Mouse (Mus musculus) embryonic fibroblast, embryonic 13.5 days (primary cell): ENCODE results near the gene Gm20388. TPM values are rescaled to one million over a fixed set of nuclear protein-coding genes. Genes with fewer than 3 reads are reported as not detected.

Experiments
- H3K27ac ChIP-seq: 2 replicates; pipeline ENCODE4 v1.5.1; 2012; ENCODE audit warnings: low read length, control low read depth, inconsistent platforms; ENCODE audit not compliant: insufficient read depth
- H3K4me1 ChIP-seq: 2 replicates; pipeline ENCODE4 v1.6.1; 2011; ENCODE audit warnings: low read length; ENCODE audit not compliant: control insufficient read depth, insufficient read depth
- H3K4me3 ChIP-seq: 2 replicates; pipeline ENCODE4 v1.5.1; 2011; ENCODE audit warnings: mild to moderate bottlenecking, control low read depth, low read length; ENCODE audit not compliant: insufficient read depth
- CTCF ChIP-seq: IDR thresholded peaks from 2 replicates; pipeline ENCODE4 v1.5.1; 2011; ENCODE audit warnings: mild to moderate bottlenecking, control low read depth, low read length, moderate library complexity, borderline replicate concordance; ENCODE audit not compliant: insufficient read depth
- POLR2A ChIP-seq: IDR thresholded peaks from 2 replicates; pipeline ENCODE4 v1.6.1; 2011; ENCODE audit warnings: low read depth, mild to moderate bottlenecking, control low read depth, low read length, moderate library complexity
- polyA plus RNA-seq: library from polyadenylated mRNA; stranded (reverse); fragments of >200 nt; gene quantifications from 2 replicates; pipeline ENCODE4 v1.2.4, GENCODE M21; 2011; ENCODE audit warnings: low read depth; ENCODE audit not compliant: missing spikeins, insufficient read length

The Gm20388 gene
- polyA plus RNA-seq, 1 experiment: 82.8 TPM

DNA sequence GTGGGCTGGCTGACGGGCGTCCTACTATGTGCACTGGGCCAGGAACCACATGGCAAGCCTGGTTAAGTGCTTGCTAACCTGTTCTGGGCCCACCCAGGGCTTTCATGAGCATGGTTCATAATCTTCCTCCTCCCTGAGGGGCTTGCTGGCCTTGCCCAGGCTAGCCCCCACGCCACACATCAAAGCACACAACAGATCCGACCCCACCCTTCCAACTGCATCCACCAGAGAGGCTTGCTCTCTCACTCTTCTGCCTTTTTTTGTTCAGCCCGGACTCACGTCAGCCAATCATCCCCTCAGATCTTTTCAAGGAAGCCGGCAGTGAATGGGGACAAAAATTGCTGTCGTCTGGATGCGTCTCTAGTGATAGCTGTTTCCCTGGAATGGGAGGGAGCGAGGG lies 430.5 kb downstream of the Gm20388 start:
- TF ChIP-seq CTCF: no peak
- TF ChIP-seq POLR2A: no peak
- no peaks in the 10 kb centered on the region; the same call in 1 of the 2 replicates for H3K4me1 ChIP-seq
- no peak overlapping the region for H3K27ac ChIP-seq
- H3K4me3 ChIP-seq: no peak overlapping the region

DNA sequence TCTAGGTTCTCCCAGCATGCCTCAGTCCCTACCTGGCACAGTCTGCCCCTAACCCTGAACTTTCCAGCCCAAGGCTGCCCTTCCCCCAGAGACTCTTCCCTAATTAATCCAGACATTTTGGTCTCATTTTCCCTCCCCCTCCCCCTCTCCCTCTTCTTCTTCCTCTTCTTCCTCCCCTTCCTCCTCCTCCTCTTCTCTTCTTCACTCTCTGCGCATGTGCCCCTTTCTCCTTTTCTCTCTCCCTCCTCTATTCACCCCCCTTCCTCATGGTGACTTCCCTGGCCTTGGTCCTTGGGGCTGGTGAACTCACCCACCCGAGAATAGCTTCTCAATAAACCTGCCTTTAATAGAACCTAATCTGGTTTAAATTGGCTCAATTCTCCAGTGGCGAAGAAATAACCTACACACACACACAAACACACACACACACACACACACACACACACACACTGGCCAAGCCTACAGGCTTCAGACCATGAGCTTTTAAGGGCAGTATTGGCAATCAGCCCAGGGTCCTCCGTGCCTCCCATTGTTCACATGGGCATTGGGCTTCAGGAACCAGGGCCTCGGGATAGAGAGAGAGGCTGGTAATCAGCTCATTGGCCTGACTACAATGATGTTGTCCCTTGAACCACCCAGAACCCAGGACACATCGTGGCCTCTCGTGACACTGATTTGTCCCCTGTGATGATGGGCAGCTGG lies 432.4 kb downstream of the Gm20388 start:
- H3K4me1 ChIP-seq: no peaks in the 10 kb centered on the region
- TF ChIP-seq POLR2A: no peak
- TF ChIP-seq CTCF: no peak
- H3K4me3 ChIP-seq: no peak overlapping the region
- no peak overlapping the region for H3K27ac ChIP-seq

DNA sequence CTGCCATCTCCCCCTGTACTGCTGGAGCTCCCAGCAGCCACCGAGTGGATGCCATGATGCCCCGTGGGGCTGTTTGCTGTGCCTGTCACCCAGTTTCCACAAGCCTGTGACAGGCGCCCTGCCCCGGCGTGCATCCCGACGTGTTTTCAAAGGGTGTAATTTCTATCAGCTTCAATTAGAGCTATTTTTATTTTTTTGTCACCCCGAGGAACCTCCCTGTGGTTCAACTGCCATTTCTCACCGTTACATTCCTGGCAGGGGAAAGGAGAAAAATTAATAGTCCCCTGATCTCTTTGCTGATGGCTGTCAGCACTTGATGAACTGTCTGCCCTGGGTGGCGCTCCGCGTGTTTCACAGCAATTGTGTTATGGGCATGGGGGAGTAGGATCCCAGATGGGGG lies 432.9 kb downstream of the Gm20388 start:
- H3K27ac ChIP-seq: no peak overlapping the region
- TF ChIP-seq CTCF (no peak), POLR2A (no peak)
- H3K4me1 ChIP-seq: no peaks in the 10 kb centered on the region

DNA sequence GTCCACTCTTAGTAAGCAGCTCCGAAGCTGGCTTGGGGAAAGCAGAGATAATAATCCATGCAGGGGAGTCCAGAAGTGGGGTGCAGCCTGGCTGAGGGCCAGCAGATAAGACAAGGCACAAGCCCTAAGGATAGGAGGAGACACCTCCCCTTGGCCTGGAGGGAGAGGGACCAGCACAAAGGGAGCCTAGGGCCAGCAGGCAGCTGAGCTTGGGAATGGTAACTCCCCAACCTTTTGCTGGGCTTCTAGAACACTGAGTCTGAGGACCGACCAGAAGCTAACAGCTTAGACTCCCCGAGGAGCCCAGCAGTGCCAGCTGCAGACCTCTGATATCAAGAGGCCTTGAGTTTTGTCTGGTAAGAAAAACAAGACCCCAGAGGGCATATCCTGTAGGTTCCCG lies 433.5 kb downstream of the Gm20388 start:
- Histone ChIP-seq H3K4me3 (no peak overlapping the region), H3K27ac (no peak overlapping the region), H3K4me1 (no peaks in the 10 kb centered on the region)
- TF ChIP-seq CTCF (no peak), POLR2A (no peak)

More for the DNA sequence above, 432.9 kb downstream of the Gm20388 start:
- no peak overlapping the region for H3K4me3 ChIP-seq

DNA sequence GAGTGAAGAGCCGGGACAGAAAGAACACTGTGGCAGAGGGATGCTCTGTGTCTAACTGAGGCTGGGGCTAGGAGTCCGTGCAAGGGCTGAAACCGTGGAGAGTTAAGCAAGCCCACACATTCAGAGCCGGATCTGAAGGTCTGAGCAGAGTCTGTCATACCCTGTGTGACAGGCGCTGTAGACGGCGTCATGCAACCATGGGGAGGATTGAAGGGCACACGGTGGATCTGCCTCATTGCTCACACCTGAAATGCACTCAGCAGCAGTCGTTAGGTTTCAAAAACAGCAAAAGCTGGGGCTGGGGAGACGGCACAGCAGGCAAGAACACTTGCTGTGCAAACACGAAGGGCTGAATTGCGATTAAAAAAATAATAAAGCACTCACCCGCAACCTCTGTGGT lies 433.9 kb downstream of the Gm20388 start:
- TF ChIP-seq CTCF (no peak), POLR2A (no peak)
- H3K4me1 ChIP-seq: no peaks in the 10 kb centered on the region
- no peak overlapping the region for H3K27ac ChIP-seq
- no peak overlapping the region for H3K4me3 ChIP-seq

DNA sequence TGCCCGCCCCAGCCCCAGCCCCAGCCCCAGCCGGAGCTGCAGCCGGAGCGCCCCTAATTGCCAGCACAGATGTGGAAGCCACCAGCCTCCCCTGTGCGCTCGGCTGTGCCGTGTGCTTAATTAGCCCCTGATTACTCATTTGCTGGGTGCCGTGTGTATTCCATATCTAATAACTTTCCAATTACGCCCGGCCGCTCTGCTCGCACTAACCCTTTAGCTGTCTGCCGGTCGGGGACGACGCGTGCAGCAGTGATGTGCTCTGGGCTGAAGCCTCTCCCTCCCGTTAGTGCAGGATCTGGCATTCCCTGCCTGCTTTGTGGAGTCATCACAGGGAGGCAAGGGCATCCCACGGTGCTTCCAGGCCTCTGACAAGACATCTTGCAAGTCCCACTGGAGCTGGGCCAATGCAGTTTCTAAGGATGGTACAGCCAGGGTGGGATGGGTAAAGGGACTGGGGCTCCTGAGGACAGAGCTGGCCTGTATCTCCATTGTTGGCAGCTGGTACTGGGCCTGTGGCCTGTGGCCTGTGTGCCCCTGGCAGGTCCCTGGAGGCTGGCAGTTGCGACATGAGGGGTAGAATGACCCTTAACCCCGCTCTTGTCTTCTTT lies 437.2 kb downstream of the Gm20388 start:
- Histone ChIP-seq H3K27ac (no peak overlapping the region), H3K4me1 (no peaks in the 10 kb centered on the region)
- no peak for TF ChIP-seq POLR2A
- no peak for TF ChIP-seq CTCF

DNA sequence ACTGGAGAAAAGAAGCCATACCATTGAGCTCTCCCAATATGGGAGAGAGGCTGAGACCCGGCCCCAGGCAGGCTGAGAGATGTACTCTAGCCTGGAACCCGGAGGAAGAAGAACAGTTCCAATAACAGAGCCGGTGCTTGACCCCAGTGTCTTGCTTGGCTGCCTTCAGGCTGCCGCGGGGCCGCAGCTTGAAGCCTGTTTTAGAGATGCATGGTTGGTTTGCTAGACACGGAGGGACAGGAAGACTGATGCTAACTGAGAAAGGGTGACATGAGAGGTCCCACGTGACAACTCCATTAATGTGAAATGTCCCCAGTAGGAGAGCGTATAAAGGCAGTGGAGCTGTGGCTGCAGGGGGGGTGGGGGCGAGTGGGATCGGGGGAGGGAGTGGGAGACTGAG lies 438.3 kb downstream of the Gm20388 start:
- TF ChIP-seq CTCF (no peak), POLR2A (no peak)
- H3K4me3 ChIP-seq: no peak overlapping the region
- H3K4me1 ChIP-seq: no peaks in the 10 kb centered on the region
- H3K27ac ChIP-seq: no peak overlapping the region

More for the DNA sequence above, 437.2 kb downstream of the Gm20388 start:
- H3K4me3 ChIP-seq: no peak overlapping the region

DNA sequence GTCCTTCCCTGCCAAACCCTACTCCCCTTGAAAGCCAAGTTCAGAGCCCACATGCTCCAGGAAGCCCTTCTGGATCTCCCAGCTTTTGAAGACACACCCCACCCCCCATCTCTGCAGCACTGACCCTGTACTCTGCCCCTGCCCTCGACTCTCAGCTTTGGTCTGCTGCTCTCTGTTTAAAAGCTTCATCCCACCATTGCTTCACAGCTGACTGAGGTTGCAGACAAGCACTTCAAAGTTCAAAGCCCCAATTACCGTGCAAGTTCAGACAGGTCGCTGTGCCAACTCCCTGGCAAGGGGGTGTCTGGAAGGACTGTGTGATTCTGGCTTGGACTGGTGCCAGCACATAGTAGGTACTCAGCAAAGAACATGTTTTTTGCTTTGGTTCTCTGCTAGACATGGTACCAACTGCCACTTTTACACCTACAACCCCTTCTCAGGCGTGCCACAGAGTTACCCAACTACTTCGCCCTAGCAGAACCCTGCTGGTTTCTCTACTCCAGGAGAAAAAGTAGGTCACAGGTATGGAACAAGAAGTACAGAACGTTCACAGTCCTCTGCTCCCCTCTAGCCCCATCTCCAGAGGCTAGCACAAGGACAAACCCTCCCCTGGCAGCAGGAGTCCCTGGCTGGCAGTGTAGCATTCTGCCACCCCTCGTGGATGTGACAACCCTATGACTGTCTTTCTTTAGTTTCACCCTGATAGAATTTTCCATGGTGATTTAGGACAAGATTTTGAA lies 440.9 kb downstream of the Gm20388 start:
- TF ChIP-seq CTCF: no peak
- TF ChIP-seq POLR2A: no peak
- Histone ChIP-seq H3K4me3 (no peak overlapping the region), H3K27ac (no peak overlapping the region), H3K4me1 (no peaks in the 10 kb centered on the region)

DNA sequence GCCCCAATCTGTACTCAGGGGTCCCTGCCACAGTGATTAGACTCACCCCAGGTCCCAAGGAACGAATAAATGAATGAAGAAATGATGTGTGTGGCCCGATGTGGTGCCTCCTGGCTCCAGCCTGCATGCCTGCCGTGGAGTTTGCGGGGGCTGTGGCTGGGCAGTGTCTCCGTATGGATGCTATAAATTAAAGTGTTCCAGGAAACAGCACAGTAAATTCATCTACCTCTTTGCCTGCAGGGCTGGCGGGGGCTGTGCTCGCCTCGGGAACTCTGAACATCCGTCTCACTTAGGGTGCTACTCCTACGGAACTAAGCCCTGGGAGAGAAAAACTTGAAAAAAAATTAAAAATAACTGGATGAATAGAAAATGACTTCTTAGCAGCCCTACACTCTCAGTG lies 441.5 kb downstream of the Gm20388 start:
- TF ChIP-seq POLR2A (no peak), CTCF (no peak)
- Histone ChIP-seq H3K27ac (no peak overlapping the region), H3K4me1 (no peaks in the 10 kb centered on the region), H3K4me3 (no peak overlapping the region)

DNA sequence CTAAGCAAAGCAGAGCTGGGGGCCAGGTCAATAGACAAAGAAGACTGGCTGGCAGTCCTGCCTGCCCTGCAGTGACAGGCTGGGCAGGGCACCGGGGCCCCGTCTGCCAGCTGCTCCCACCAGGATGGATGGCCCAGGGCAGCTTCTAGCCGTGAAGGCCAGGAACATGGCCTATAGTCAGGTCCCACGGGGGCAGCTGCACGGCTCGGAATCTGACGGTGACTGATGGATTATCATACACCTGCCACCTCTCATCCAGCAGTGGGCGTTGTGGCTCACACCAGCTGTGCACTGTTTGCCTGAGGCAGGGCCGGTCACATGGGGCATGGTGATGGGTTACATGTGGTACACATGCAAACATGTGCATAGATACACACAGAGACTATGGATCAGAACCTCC lies 445.4 kb downstream of the Gm20388 start:
- TF ChIP-seq CTCF (no peak), POLR2A (no peak)
- Histone ChIP-seq H3K27ac (no peak overlapping the region), H3K4me3 (no peak overlapping the region), H3K4me1 (no peaks in the 10 kb centered on the region)
